Mouse (Mus musculus) heart, postnatal 10 days (tissue): ENCODE data around the gene Rps9. TPM values are rescaled to one million over a fixed set of nuclear protein-coding genes. Genes with fewer than 3 reads are reported as not detected.
"Not testable (repeated sequence)": the region's sequence is repeated elsewhere in the genome, so short reads cannot be mapped to it uniquely, and the experiment has no call there.

Experiments
- DNase-seq, 2 experiments: peaks; one replicate each; pipeline ENCODE4 v3.0.0; 2021
- intact Hi-C: fragments of 180-260 bp; cut with DNase I; formaldehyde crosslinking; loops from one replicate; pipeline ENCODE4 v1.15.1; 2025
- total RNA-seq, 2 experiments: library from RNA; stranded (reverse); gene quantifications; 2 replicates each; pipeline ENCODE4 v1.2.3; 2021

The Rps9 gene
- total RNA-seq, 2 experiments from 2014 or later: 812 to 873 TPM

GRCm38 (mm10) chr7:3694076-3694948 is 9.5 kb upstream of the Rps9 start:
- intact Hi-C loops: loop anchor here (5.0 to 10.0 kb wide), 3 partner anchors 47 to 443 kb away; partner anchors contain the start of genes Cnot3 and Leng8
- peak; percentile 80 to 84 for DNase-seq

DNA sequence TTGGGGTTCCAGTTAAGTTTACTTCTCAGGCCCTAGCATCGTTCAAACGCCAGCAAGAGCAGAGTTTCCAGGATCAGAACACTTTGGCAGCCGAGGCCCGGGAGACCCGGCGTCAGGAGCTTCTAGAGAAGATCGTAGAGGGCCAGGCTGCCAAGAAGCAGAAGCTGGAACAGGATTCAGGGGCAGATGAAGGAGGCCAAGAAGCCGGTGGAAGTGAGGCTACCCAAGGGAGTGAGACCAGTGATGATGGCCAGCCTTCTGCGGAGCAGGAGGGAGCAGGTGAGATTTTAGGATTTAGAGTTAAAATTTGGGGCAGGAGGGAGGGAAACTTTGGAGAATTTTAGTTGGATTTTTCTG is 8.9 kb upstream of the Rps9 start:
- peak in 1 of 2 experiments; percentile 46 for DNase-seq
- intact Hi-C loops: loop anchor here (5.0 to 10.0 kb wide), 3 partner anchors 48 to 442 kb away; partner anchors contain the start of genes Cnot3 and Leng8

- intact Hi-C loops: loop anchor here (10.0 kb wide), 1 partner anchor 394 kb away; no protein-coding TSS in a partner anchor
- DNase-seq: no peak
These were observed 5.3 kb upstream of the Rps9 start for GRCm38 (mm10) chr7:3698471-3698870.

GRCm38 (mm10) chr7:3703148-3703878 is 480 bp upstream of the Rps9 start:
- intact Hi-C loops: loop anchor here (5.0 kb wide), 1 partner anchor 36 kb away; the partner anchor contains the start of gene Leng1

GRCm38 (mm10) chr7:3704475-3704874 is 682 bp downstream of the Rps9 start:
- intact Hi-C loops: loop anchor here (5.0 kb wide), 1 partner anchor 37 kb away; the partner anchor contains the start of gene Leng1
- no peak for DNase-seq

More at GRCm38 (mm10) chr7:3703148-3703878, 480 bp upstream of the Rps9 start:
- no peak for DNase-seq

DNA sequence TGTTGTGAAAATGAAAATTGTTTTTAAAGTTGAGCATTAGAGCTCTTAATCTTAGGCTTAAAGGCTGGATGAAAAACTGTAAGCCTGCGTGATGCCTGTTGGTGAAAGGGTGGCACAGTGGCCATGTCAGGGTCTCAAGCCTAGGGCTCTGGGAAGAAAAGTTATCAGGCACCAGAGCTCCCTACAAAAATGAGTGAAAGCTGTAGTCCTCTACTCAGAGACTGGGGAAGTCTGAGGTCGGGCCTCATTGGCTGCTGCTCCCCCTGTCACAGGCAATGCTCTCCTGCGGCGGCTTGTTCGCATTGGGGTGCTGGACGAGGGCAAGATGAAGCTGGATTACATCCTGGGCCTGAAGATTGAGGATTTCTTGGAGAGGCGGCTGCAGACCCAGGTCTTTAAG is 1.7 kb downstream of the Rps9 start:
- intact Hi-C loops, DNase-seq: not testable (repeated sequence)

DNA sequence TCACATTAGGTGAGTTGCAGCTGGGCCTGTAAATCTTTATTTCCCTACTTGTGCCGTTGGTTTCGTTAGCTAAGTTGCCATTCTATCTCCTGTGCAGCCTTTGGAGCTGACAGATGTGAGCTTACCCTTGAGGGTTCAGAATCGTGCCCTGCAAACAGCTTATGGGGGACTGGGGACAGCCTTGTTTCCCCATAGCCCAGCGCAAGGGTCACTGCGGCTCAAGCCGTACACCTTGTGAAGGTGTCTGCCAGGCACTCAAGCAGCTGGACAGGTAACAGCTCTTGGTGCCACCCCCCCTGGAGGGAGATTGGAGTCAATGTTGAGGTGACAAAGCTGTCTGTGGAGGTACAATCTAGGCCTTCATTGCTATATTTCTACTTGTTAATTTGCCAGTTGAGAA is 2.1 kb downstream of the Rps9 start:
- intact Hi-C loops: no loop called here

DNA sequence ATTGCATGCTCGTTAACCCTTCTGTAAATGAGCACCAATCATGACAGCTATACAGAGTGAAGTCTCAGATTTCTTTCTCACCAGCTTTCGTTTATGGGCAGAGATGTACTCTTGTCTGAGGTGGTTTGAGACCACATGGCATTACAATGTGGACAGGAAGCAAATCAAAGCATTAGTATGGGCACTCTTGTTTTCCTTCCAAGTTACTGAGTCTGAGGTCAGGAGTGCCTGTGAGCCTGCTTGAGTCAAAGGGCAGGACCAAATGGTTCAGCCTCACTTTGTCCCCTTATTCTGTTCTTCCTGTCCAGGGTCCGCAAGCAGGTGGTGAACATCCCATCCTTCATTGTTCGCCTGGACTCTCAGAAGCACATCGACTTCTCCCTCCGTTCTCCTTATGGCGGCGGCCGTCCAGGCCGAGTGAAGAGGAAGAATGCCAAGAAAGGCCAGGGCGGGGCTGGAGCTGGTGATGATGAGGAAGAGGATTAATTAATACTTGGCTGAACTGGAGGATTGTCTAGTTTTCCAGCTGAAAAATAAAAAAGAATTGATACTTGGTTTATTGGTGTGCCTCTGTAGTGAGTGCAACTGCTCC is 2.6 kb downstream of the Rps9 start:
- no peak for DNase-seq
- intact Hi-C loops: no loop called here

More for the DNA sequence above, 2.1 kb downstream of the Rps9 start:
- no peak for DNase-seq

- intact Hi-C loops: no loop called here
- peak in 1 of 2 experiments; percentile 18 for DNase-seq
These were observed 3.2 kb downstream of the Rps9 start for GRCm38 (mm10) chr7:3707027-3707426.

DNA sequence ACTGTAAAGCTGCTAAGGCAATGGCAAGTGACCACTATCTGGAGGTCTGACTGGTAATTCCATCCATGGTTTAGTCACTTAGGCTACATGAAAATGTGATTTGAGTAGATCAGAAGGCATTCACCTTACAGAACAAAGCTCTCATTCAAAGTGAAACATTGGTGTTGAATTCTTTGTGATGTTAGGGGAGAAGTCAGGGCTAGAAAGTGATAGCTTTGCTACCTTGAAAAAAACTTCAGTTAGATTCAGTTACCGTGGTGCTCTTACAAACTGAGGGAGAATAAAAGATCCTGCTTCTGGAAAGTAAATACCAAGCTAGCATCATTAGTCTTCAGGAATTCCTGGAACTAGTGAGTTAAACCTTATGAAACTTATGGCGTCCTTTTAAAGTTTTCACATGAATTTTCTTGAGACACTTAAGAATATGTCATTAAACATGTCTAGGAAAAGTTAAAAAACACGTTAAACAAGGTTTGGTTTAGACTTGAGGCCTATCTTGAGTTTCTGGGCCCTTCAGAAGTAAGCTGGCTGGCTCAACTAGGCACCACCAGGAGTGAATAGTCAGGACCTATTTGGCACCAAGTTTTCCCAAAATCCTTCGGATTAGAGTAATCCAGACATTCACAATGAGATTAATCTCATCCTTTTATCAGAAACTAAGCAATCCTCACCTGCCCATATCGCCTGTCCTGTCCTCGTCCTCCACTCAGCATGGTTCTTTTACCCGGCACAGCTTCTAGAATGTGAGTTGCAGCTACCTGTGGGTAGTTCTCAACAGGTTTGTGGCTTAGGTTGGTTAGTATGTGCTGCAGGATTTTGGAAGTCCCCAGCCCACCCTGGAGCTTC is 4.0 kb downstream of the Rps9 start:
- DNase-seq: no peak
- intact Hi-C loops: no loop called here

- DNase-seq, intact Hi-C loops: not testable (repeated sequence)
These were observed 4.7 kb downstream of the Rps9 start for GRCm38 (mm10) chr7:3708447-3708980.

DNA sequence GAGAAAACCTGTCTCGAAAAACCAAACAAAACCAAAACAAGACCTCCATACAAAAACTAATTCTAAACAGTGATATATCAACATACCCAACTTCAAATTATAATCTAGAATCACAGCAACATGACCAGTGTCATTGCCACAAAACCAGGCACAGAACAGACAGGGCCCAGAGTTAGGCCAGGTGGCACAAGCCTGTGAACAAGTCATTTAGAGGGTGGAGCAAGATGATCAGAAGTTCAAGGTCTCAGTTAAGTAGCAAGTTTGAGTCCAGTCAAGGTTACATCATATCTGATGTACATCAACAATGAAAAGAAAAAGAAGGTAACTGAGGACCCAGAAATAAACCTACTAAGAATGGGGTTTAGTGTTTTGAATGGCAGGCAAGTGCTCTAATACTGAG is 5.2 kb downstream of the Rps9 start:
- intact Hi-C loops: no loop called here
- no peak for DNase-seq

GRCm38 (mm10) chr7:3712264-3712942 is 8.6 kb downstream of the Rps9 start:
- intact Hi-C loops: loop anchor here (5.0 kb wide), 1 partner anchor 330 kb away; no protein-coding TSS in a partner anchor
- no peak for DNase-seq

- intact Hi-C loops: no loop called here
- no peak for DNase-seq
These were observed 11.5 kb downstream of the Rps9 start for GRCm38 (mm10) chr7:3715249-3715648.

GRCm38 (mm10) chr7:3720268-3720667 is 16.5 kb downstream of the Rps9 start, which contains the start of gene Pirb:
Gene Pirb, minus strand, starts transcription at chr7:3720391.
- intact Hi-C loops, DNase-seq: not testable (repeated sequence)

- intact Hi-C loops, DNase-seq: not testable (repeated sequence)
These were observed 21.7 kb downstream of the Rps9 start for GRCm38 (mm10) chr7:3725459-3725858.

DNA sequence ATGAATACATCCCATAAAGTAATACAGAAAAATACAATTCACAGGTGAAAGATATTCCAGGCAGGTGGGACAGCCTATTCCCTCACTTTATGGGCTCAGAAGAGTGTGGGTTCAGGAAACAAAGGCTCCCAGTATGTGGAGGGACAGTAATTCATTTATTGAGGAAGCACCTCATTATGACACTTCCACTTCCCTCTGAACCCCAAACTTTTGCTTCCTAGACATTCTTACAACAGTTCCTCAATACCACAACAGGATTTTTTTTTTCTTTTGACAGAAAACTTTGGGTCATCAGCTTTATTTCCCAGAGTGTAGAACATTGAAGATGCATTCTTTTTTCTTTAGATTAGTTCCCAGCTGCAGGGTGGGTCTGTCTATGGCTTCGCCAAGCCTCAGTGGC is 28.9 kb downstream of the Rps9 start:
- intact Hi-C loops, DNase-seq: not testable (repeated sequence)
